Mouse (Mus musculus) kidney, postnatal 0 days (tissue): ENCODE results near the gene Cyp2j5. TPM values are rescaled to one million over a fixed set of nuclear protein-coding genes. Genes with fewer than 3 reads are reported as not detected.
"Not testable (repeated sequence)": the region's sequence is repeated elsewhere in the genome, so short reads cannot be mapped to it uniquely, and the experiment has no call there.

Experiments
- ATAC-seq: fragments of 200-750 bp; cut with Nextera tagmentation; replicated peaks from 2 replicates; pipeline ENCODE4 v1.8.0; 2017; ENCODE audit warnings: low read depth, moderate number of reproducible peaks, moderate TSS enrichment, moderate library complexity; ENCODE audit not compliant: low FRiP score
- DNase-seq: peaks from one replicate; pipeline ENCODE4 v3.0.0-alpha.2; 2016; ENCODE audit warnings: low spot score
- H3K27ac ChIP-seq: fragments of 300-500 bp; sonication (generic); 2 replicates; pipeline ENCODE4 v1.5.1; 2014; ENCODE audit warnings: mild to moderate bottlenecking
- H3K27me3 ChIP-seq: fragments of 300-500 bp; sonication (generic); 2 replicates; pipeline ENCODE4 v1.6.1; 2014; ENCODE audit warnings: low read length, mixed read lengths; ENCODE audit not compliant: insufficient read depth
- H3K36me3 ChIP-seq: fragments of 300-500 bp; sonication (generic); 2 replicates; pipeline ENCODE4 v1.6.1; 2014; ENCODE audit warnings: low read length, mixed read lengths; ENCODE audit not compliant: insufficient read depth
- H3K4me1 ChIP-seq: fragments of 300-500 bp; sonication (generic); replicated peaks from 2 replicates; pipeline ENCODE4 v1.6.1; 2014; ENCODE audit warnings: antibody characterized with exemption, low read length, mixed read lengths; ENCODE audit not compliant: insufficient read depth
- H3K4me2 ChIP-seq: fragments of 300-500 bp; sonication (generic); 2 replicates; pipeline ENCODE4 v1.6.1; 2014; ENCODE audit warnings: mild to moderate bottlenecking, low read length, moderate library complexity, mixed read lengths
- H3K4me3 ChIP-seq: fragments of 300-500 bp; sonication (generic); replicated peaks from 2 replicates; pipeline ENCODE4 v1.5.1; 2014; ENCODE audit warnings: low read depth, low read length
- H3K9ac ChIP-seq: fragments of 300-500 bp; sonication (generic); 2 replicates; pipeline ENCODE4 v1.6.1; 2014; ENCODE audit warnings: low read depth, low read length
- H3K9me3 ChIP-seq: fragments of 300-500 bp; sonication (generic); replicated peaks from 2 replicates; pipeline ENCODE4 v1.6.1; 2016; ENCODE audit warnings: low read length, inconsistent platforms, mixed read lengths
- CTCF ChIP-seq: IDR thresholded peaks from 2 replicates; pipeline ENCODE4 v1.5.1; 2016; ENCODE audit warnings: antibody characterized with exemption, low read depth, mild to moderate bottlenecking, moderate library complexity
- WGBS: fragments of 180-500 bp; shearing (Covaris S2); extraction: QIAGEN DNeasy Blood & Tissue Kit; methylation state at CpG from one replicate; pipeline ENCODE4 v1.1.7; 2014; 5-methylcytosine and 5-hydroxymethylcytosine counted together
- polyA plus RNA-seq: library from polyadenylated mRNA; unstranded; fragments of >200 nt; fragmentation: Nextera tagmentation; extraction: Ambion mirVana; gene quantifications from 2 replicates; pipeline ENCODE4 v1.2.1, GENCODE M21; 2015

The Cyp2j5 gene
- polyA plus RNA-seq, 1 experiment from 2014 or later, result 72.7 TPM

DNA sequence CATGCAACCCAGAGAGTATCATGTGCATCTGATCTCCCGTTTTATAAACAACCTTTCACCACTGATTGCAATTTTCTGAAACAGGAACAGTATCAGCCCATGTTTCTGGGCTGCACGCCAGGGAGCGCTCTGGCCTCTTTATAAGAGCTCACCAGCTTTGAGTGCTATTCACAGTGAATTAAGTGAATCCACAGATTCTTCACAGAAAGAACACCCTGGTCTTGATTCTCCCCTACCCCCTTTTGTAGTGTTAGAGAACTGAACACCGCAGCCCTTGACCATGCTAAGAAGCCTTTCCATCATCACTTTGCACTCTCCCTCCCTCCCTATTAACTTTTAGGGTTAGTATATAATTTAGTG, 72.2 kb downstream of the Cyp2j5 start:
- H3K27me3 ChIP-seq, result no peaks in the 10 kb centered on the region
- H3K36me3 ChIP-seq, result no peaks in the 10 kb centered on the region
- H3K9ac ChIP-seq, result peak overlapping the region; percentile 65; the same call in 1 of the 2 replicates
- H3K27ac ChIP-seq, result peak overlapping the region; percentile 80; the same call in 1 of the 2 replicates
- peak overlapping the region; percentile 45 for H3K4me3 ChIP-seq
- ATAC-seq (peak; percentile 71), DNase-seq (no peak)
- peak overlapping the region; percentile 78 for H3K4me2 ChIP-seq
- no peaks in the 10 kb centered on the region for H3K9me3 ChIP-seq
- peak; percentile 42; the same call in 1 of the 2 replicates for TF ChIP-seq CTCF
- 0 out of 2 replicates have a peak, but pooled peaks cover 4% of the 10 kb centered on the region for H3K4me1 ChIP-seq
- 34% methylated on average over 4 of the region's 4 CpGs for WGBS

GRCm38 (mm10) chr4:96590911-96591790, 72.8 kb downstream of the Cyp2j5 start, which contains the start of gene Cyp2j9:
Cyp2j9 (minus strand) TSS chr4:96591578.
- Histone ChIP-seq H3K4me2 (peak within 1 kb of the TSS; percentile 78), H3K27me3 (no peaks in the 10 kb centered on the region), H3K36me3 (no peaks in the 10 kb centered on the region), H3K4me1 (0 out of 2 replicates have a peak, but pooled peaks cover 4% of the 10 kb centered on the region), H3K9me3 (no peaks in the 10 kb centered on the region), H3K9ac (peak within 1 kb of the TSS; percentile 65), H3K27ac (peak within 1 kb of the TSS; percentile 80), H3K4me3 (peak within 1 kb of the TSS; percentile 45)
- no peak for TF ChIP-seq CTCF
- peak; percentile 94 for DNase-seq
- WGBS, result 6% methylated on average over 18 of the region's 18 CpGs
- ATAC-seq, result peak; percentile 95

- no peak for TF ChIP-seq CTCF
- Histone ChIP-seq H3K4me2 (no peak overlapping the region), H3K27me3 (no peaks in the 10 kb centered on the region), H3K9me3 (no peaks in the 10 kb centered on the region), H3K4me3 (no peak overlapping the region), H3K36me3 (no peaks in the 10 kb centered on the region), H3K9ac (no peak overlapping the region), H3K27ac (no peak overlapping the region), H3K4me1 (no peaks in the 10 kb centered on the region)
- DNase-seq (no peak), ATAC-seq (no peak)
- 79% methylated on average over 1 of the region's 1 CpGs for WGBS
These were observed 82.4 kb downstream of the Cyp2j5 start for GRCm38 (mm10) chr4:96581425-96582088.

GRCm38 (mm10) chr4:96580351-96580750, 83.6 kb downstream of the Cyp2j5 start:
- not testable (repeated sequence) for DNase-seq, H3K4me3 ChIP-seq, H3K36me3 ChIP-seq, H3K27me3 ChIP-seq, H3K4me1 ChIP-seq, ATAC-seq, H3K4me2 ChIP-seq, H3K27ac ChIP-seq, H3K9ac ChIP-seq, H3K9me3 ChIP-seq
- WGBS, result 57% methylated on average over 6 of the region's 6 CpGs

Other genes with a start within 250 kb of the Cyp2j5 start
- gene Cyp2j8, start 156.8 kb downstream of the Cyp2j5 start, polyA plus RNA-seq, result 0.12 and 0.14 TPM in 2 replicates
- 32.5 and 33.4 TPM in 2 replicates for gene Cyp2j6, start 110.5 kb downstream of the Cyp2j5 start, polyA plus RNA-seq
- 8.9 and 10.1 TPM in 2 replicates for gene Cyp2j9, start 72.6 kb downstream of the Cyp2j5 start, polyA plus RNA-seq
- not detected in 2 replicates for gene Gm12695, start 121.0 kb upstream of the Cyp2j5 start, polyA plus RNA-seq